Mouse (Mus musculus) liver, embryonic 15.5 days (tissue): ENCODE results near the gene Abcb5. TPM values are rescaled to one million over a fixed set of nuclear protein-coding genes. Genes with fewer than 3 reads are reported as not detected.
A peak's percentile ranks its signal among the peaks of the same experiment; 100 is the strongest.

ENCODE experiments used
- ATAC-seq: fragments of 200-750 bp; cut with Nextera tagmentation; 2 replicates; pipeline ENCODE4 v1.8.0; 2017; ENCODE audit warnings: moderate number of reproducible peaks, mild to moderate bottlenecking, moderate library complexity; ENCODE audit not compliant: insufficient read depth
- H3K27ac ChIP-seq: fragments of 300-500 bp; sonication (generic); replicated peaks from 2 replicates; pipeline ENCODE4 v1.5.1; 2015; ENCODE audit warnings: mild to moderate bottlenecking, inconsistent platforms
- H3K27me3 ChIP-seq: fragments of 300-500 bp; sonication (generic); 2 replicates; pipeline ENCODE4 v1.6.1; 2015; ENCODE audit warnings: mild to moderate bottlenecking, inconsistent platforms
- H3K36me3 ChIP-seq: fragments of 300-500 bp; sonication (generic); replicated peaks from 2 replicates; pipeline ENCODE4 v1.6.1; 2015; ENCODE audit warnings: moderate library complexity, mild to moderate bottlenecking, inconsistent platforms
- H3K4me1 ChIP-seq: fragments of 300-500 bp; sonication (generic); replicated peaks from 2 replicates; pipeline ENCODE4 v1.6.1; 2015; ENCODE audit warnings: inconsistent platforms
- H3K4me2 ChIP-seq: fragments of 300-500 bp; sonication (generic); 2 replicates; pipeline ENCODE4 v1.6.1; 2015; ENCODE audit warnings: moderate library complexity, mild to moderate bottlenecking, inconsistent platforms
- H3K4me3 ChIP-seq: fragments of 300-500 bp; sonication (generic); replicated peaks from 2 replicates; pipeline ENCODE4 v1.5.1; 2015; ENCODE audit warnings: mild to moderate bottlenecking, inconsistent platforms
- H3K9ac ChIP-seq: fragments of 300-500 bp; sonication (generic); 2 replicates; pipeline ENCODE4 v1.6.1; 2015; ENCODE audit warnings: moderate library complexity, mild to moderate bottlenecking, inconsistent platforms
- H3K9me3 ChIP-seq: fragments of 300-500 bp; sonication (generic); replicated peaks from 2 replicates; pipeline ENCODE4 v1.6.1; 2016; ENCODE audit warnings: inconsistent platforms
- WGBS: fragments of 180-500 bp; shearing (Covaris S2); methylation state at CpG from one replicate; pipeline ENCODE4 v1.1.7; 2015; ENCODE audit warnings: mixed read lengths; ENCODE audit not compliant: insufficient replicate concordance; 5-methylcytosine and 5-hydroxymethylcytosine counted together
- polyA plus RNA-seq: library from polyadenylated mRNA; unstranded; fragments of >200 nt; fragmentation: Nextera tagmentation; extraction: Ambion mirVana; gene quantifications from 2 replicates; pipeline ENCODE4 v1.2.1, GENCODE M21; 2015

Gene Abcb5
- polyA plus RNA-seq, 1 experiment from 2014 or later, result not detected

DNA sequence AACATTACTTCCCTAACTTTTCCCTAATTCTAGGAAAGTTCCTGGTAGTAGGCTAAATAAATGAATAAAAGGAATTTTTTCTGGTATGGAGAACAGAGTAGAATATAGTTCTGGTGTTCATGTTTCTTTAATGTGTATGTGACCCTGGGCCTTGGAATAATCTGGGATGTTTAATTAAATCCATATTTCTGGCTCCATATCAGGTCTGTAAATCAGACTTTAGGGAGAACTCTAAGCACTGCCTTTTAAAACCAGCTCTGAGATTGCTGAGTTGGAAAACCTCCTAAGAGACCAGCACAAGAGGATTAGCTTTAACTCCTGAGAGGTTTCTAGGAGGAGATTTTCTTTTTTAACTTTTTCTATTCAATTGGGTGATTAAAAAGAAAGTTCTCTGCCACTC lies 83.4 kb downstream of the Abcb5 start:
- H3K9me3 ChIP-seq, result no peaks in the 10 kb centered on the region
- H3K36me3 ChIP-seq, result no peaks in the 10 kb centered on the region
- no peak overlapping the region for H3K27ac ChIP-seq
- no peak overlapping the region for H3K4me3 ChIP-seq
- H3K27me3 ChIP-seq, result no peaks in the 10 kb centered on the region
- H3K9ac ChIP-seq, result no peak overlapping the region
- no peak for ATAC-seq
- H3K4me1 ChIP-seq, result no peaks in the 10 kb centered on the region
- no peak overlapping the region for H3K4me2 ChIP-seq

DNA sequence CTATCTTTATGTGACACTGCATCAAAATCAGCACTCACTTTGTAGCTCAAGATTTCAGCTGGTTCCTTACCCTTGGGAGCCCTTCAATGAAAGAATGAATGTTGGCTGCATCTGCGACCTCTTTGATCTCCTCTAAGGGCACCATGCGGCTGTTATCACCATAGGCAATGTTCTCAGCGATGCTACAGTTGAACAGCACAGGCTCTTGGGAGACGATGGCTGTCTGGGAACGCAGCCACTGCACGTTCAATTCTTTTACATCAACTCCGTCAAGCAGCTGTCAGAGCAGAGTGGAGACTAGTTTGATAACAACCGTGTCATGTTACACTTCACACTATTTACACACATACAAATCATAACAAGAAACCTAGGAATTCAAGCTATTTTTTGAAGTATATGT lies 93.5 kb downstream of the Abcb5 start:
- H3K27me3 ChIP-seq, result no peaks in the 10 kb centered on the region
- H3K9ac ChIP-seq, result no peak overlapping the region
- H3K9me3 ChIP-seq, result no peaks in the 10 kb centered on the region
- no peaks in the 10 kb centered on the region for H3K4me1 ChIP-seq
- no peak overlapping the region for H3K4me3 ChIP-seq
- 56% methylated on average over 8 of the region's 8 CpGs for WGBS
- no peak for ATAC-seq
- no peak overlapping the region for H3K27ac ChIP-seq
- H3K4me2 ChIP-seq, result no peak overlapping the region
- no peaks in the 10 kb centered on the region for H3K36me3 ChIP-seq

DNA sequence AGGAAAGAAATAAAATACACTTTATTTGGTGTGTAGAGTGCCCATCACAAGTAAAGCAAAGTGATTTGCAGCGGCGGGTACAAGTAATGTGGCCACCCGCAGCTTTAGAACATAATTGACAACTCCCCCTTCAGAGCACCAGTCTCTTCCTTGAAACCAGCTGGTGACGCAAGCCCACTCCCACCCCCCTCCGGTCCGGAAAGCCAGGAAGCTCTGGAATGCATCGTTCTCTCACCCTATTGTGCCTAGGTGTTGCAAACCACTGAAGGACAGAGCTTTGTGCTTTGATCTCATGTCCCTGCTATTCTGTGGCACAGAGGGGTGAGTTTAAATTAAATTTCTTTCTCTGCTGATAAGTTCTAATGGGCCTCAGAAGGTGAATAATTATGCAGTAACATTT lies 110.1 kb downstream of the Abcb5 start:
- no peaks in the 10 kb centered on the region for H3K4me1 ChIP-seq
- no peak for ATAC-seq
- H3K36me3 ChIP-seq, result no peaks in the 10 kb centered on the region
- H3K4me2 ChIP-seq, result no peak overlapping the region
- no peaks in the 10 kb centered on the region for H3K9me3 ChIP-seq
- H3K4me3 ChIP-seq, result no peak overlapping the region
- WGBS, result 3% methylated on average over 7 of the region's 7 CpGs
- H3K27me3 ChIP-seq, result peaks cover 57% of the 10 kb centered on the region
- H3K27ac ChIP-seq, result no peak overlapping the region
- no peak overlapping the region for H3K9ac ChIP-seq

DNA sequence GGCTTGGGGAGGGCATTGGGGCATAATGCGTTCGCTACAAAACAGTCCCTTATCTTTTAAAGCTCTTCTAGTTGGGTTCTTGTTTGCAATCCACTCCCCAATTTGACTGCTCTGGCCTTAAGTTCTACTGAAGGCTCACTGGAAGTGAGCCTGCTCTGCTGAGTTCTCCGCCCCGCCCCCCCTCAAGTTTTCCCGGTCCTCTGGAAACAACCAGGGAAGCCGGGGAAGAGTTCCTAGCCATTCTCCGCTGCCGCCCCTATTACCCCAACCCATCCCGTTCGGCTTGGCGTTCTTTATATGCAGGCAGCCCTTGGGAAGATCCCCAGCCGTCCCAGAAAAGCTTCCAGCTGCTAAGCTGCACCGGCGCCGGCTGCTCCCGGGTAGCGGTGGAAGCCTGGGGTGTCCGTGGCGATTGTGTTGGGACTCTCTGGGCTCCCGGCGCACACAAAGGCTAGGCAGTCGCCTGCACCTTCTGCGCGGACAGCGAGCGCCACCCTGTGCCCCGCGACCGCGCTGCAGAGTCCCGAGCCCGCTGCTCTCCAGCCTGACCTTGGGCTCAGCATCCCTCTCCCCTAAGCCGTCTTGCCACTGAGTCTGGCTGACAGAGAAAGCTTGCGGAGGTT lies 111.3 kb downstream of the Abcb5 start:
- Histone ChIP-seq H3K27me3 (peaks cover 69% of the 10 kb centered on the region), H3K36me3 (no peaks in the 10 kb centered on the region), H3K27ac (no peak overlapping the region), H3K4me1 (no peaks in the 10 kb centered on the region), H3K9me3 (no peaks in the 10 kb centered on the region), H3K4me3 (peak overlapping the region; percentile 42), H3K4me2 (peak overlapping the region; percentile 59), H3K9ac (no peak overlapping the region)
- peak; percentile 62 for ATAC-seq
- WGBS, result under 1% methylated on average over 34 of the region's 34 CpGs

DNA sequence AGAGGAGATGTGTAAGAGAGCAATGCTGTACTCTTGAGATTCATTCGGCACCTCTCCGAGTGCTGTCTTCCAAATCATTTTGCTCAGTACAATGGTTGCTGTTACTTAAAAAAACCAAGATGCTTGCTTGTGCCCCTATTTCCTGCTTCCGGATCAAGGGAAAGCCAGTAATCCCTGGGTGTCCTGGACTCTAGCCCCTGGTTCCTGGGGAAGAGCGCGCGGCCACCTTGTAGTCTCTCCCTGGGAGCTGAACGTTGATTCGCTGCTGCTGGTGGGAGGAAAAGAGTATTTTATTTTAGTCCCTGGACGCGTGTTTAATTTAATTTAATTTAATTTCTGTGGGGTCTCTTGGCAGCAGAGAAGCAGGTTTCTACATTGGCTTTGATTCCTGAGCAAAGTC lies 111.8 kb downstream of the Abcb5 start:
- no peaks in the 10 kb centered on the region for H3K9me3 ChIP-seq
- H3K4me2 ChIP-seq, result peak overlapping the region; percentile 59
- H3K27me3 ChIP-seq, result peaks cover 74% of the 10 kb centered on the region
- no peak for ATAC-seq
- H3K4me1 ChIP-seq, result peaks cover 1% of the 10 kb centered on the region; the same call in 1 of the 2 replicates
- H3K4me3 ChIP-seq, result peak overlapping the region; percentile 42
- no peaks in the 10 kb centered on the region for H3K36me3 ChIP-seq
- 3% methylated on average over 10 of the region's 10 CpGs for WGBS
- no peak overlapping the region for H3K9ac ChIP-seq
- no peak overlapping the region for H3K27ac ChIP-seq

DNA sequence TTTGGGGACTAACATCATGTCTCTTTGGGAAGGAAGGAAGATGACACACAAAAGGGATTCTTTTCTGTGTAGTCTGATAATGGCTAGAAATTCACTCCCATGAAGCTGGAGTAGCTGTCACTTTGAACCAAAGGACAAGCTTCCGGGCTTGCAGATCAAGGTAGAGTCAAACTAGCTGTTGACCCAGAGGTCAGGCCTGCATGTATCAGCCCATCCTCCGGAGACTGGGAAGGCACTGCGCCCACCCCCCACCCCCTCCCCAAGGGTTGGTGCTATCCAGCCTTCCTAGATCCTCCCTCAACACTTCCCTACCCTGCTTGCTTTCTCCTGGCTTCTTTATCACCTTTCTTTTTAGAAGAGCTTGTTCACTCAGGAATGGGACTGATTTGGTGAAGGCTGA lies 112.9 kb downstream of the Abcb5 start:
- Histone ChIP-seq H3K4me2 (no peak overlapping the region), H3K9ac (no peak overlapping the region), H3K27me3 (peaks cover 85% of the 10 kb centered on the region), H3K27ac (no peak overlapping the region), H3K36me3 (no peaks in the 10 kb centered on the region), H3K4me1 (peaks cover 5% of the 10 kb centered on the region), H3K4me3 (no peak overlapping the region), H3K9me3 (no peaks in the 10 kb centered on the region)
- 4% methylated on average over 3 of the region's 3 CpGs for WGBS
- ATAC-seq, result no peak

DNA sequence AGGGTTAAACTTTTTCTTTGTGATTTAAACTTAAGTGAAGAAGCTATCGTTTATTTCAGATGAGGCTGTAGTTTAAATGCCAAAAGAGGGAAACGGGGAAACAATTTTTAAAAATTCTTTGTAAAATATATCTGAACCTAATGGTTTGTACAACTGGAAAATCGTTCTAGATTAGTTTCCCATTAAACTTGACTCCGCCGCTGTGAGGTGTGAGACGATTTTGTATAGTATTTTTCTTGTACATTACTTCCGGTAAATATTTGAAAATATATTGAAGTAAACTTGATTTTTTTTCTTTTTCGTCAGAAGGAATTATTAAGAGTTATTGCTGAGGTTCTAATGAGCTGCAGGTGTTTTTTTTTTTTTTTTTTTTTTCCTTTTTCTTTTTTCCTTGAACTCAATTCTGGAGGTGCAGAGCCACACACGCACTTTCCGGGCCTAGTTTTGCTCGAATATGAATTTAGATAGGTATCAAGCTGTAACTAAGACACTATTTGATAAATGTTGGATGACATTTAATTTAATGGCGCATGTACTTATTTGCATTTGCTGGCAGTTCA lies 115.3 kb downstream of the Abcb5 start:
- H3K27ac ChIP-seq, result no peak overlapping the region
- peaks cover 92% of the 10 kb centered on the region for H3K27me3 ChIP-seq
- no peak overlapping the region for H3K4me3 ChIP-seq
- H3K36me3 ChIP-seq, result no peaks in the 10 kb centered on the region
- no peak overlapping the region for H3K9ac ChIP-seq
- H3K4me1 ChIP-seq, result peaks cover 11% of the 10 kb centered on the region
- H3K4me2 ChIP-seq, result no peak overlapping the region
- ATAC-seq, result no peak
- 20% methylated on average over 12 of the region's 12 CpGs for WGBS
- no peaks in the 10 kb centered on the region for H3K9me3 ChIP-seq

DNA sequence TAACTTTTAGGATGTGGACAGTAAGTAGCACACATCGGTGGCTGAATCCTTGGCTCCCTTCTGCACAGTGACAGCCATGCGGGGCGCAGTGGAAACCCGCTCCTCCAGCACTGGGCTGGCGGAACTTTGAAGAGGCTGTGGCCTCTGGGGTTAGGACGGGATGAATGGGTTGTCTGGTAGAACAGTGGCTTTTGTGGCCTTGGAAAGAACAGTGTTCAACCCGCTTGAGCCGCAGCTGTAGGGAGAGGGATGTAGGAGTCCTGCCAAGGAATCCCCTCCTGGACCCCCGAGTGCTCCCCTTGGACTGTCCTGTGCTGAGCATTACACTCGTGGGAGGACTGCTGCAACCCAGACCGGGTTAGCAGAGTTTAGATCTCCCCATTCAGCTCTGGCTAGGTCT lies 116.2 kb downstream of the Abcb5 start:
- no peak overlapping the region for H3K27ac ChIP-seq
- peaks cover 11% of the 10 kb centered on the region for H3K4me1 ChIP-seq
- H3K27me3 ChIP-seq, result peaks cover 93% of the 10 kb centered on the region
- H3K36me3 ChIP-seq, result no peaks in the 10 kb centered on the region
- H3K4me3 ChIP-seq, result no peak overlapping the region
- no peak for ATAC-seq
- WGBS, result 2% methylated on average over 11 of the region's 11 CpGs
- H3K9me3 ChIP-seq, result no peaks in the 10 kb centered on the region
- H3K9ac ChIP-seq, result no peak overlapping the region
- no peak overlapping the region for H3K4me2 ChIP-seq

DNA sequence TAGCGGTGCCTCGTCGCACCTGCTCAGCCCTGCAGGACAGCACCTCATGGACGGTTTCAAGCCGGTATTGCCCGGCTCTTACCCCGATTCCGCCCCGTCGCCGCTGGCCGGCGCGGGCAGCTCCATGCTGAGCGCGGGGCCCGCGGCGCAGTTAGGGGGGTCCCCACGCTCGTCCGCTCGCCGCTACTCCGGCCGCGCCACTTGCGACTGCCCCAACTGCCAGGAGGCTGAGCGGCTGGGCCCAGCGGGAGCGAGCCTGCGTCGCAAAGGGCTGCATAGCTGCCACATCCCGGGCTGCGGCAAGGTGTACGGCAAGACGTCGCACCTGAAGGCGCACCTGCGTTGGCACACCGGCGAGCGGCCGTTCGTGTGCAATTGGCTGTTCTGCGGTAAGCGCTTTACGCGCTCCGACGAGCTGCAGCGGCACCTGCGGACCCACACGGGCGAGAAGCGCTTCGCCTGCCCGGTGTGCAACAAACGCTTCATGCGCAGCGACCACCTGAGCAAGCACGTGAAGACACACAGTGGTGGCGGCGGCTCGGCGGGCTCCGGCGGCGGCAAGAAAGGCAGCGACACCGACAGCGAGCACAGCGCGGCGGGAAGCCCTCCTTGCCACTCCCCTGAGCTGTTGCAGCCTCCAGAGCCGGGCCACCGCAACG lies 116.9 kb downstream of the Abcb5 start:
- Histone ChIP-seq H3K9ac (no peak overlapping the region), H3K4me2 (peak overlapping the region; percentile 46), H3K36me3 (no peaks in the 10 kb centered on the region), H3K4me1 (peaks cover 11% of the 10 kb centered on the region), H3K27me3 (peaks cover 93% of the 10 kb centered on the region), H3K27ac (no peak overlapping the region), H3K4me3 (peak overlapping the region; percentile 20; the same call in 1 of the 2 replicates), H3K9me3 (no peaks in the 10 kb centered on the region)
- 0 out of 2 replicates have a peak, but pooled peaks have one; percentile 15 for ATAC-seq
- WGBS, result 1% methylated on average over 76 of the region's 78 CpGs

DNA sequence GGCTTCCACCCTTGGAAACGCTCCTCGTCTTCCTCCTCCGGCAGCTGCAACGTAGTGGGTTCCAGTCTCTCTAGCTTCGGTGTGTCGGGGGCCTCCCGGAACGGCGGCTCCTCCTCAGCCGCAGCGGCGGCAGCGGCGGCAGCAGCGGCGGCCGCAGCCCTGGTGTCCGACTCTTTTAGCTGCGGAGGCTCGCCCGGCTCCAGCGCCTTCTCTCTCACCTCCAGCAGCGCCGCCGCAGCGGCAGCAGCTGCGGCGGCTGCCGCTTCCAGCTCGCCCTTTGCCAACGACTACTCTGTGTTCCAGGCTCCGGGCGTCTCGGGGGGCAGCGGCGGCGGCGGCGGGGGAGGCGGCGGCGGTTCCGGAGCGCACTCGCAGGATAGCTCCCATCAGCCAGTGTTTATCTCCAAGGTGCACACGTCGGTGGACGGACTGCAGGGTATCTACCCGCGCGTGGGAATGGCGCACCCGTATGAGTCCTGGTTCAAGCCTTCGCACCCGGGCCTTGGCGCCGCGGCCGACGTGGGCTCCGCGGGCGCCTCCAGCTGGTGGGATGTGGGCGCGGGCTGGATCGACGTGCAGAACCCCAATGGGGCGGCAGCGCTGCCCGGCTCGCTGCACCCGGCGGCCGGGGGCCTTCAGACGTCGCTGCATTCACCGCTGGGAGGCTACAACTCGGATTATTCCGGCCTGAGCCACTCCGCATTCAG lies 117.6 kb downstream of the Abcb5 start:
- peak overlapping the region; percentile 46 for H3K4me2 ChIP-seq
- no peaks in the 10 kb centered on the region for H3K9me3 ChIP-seq
- H3K9ac ChIP-seq, result no peak overlapping the region
- no peaks in the 10 kb centered on the region for H3K36me3 ChIP-seq
- peaks cover 94% of the 10 kb centered on the region for H3K27me3 ChIP-seq
- ATAC-seq, result no peak
- peaks cover 11% of the 10 kb centered on the region for H3K4me1 ChIP-seq
- 1% methylated on average over 80 of the region's 80 CpGs for WGBS
- peak overlapping the region; percentile 20 for H3K4me3 ChIP-seq
- H3K27ac ChIP-seq, result no peak overlapping the region

DNA sequence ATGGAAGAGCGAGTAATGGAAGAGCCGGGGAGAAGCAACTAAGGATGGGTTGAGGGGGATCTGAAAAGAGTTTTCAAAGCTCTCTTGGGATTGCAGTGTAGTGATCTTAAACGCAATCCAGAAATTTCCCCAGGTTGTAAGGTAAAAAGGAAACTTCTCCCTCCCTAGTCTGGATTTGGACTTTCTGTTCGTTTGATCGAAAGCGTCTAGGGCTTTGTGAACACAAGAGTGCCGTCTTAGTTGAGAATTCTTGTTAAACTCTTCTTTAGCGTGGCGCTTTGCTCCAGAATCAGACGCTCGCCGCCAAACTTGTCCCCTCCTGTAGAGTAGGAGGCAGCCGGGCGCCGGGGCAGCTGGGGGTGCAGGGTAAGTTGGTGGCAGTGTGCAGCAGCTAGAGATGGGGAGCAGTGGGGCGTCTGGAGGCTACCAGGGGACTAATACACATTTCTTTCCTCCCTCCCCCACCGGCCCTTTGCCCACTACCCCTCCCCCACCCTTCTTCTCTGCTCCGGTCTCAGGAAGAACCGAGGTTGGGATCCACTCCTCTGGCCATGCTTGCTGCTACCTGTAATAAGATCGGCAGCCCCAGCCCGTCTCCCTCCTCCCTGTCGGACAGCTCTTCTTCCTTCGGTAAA lies 118.2 kb downstream of the Abcb5 start:
- H3K9me3 ChIP-seq, result no peaks in the 10 kb centered on the region
- H3K9ac ChIP-seq, result no peak overlapping the region
- ATAC-seq, result no peak
- H3K4me3 ChIP-seq, result peak overlapping the region; percentile 20
- peak overlapping the region; percentile 46 for H3K4me2 ChIP-seq
- 2% methylated on average over 23 of the region's 23 CpGs for WGBS
- peaks cover 94% of the 10 kb centered on the region for H3K27me3 ChIP-seq
- H3K4me1 ChIP-seq, result peaks cover 11% of the 10 kb centered on the region
- no peaks in the 10 kb centered on the region for H3K36me3 ChIP-seq
- H3K27ac ChIP-seq, result no peak overlapping the region
